Comparison of ENCODE assay signal across 11 mouse cellular contexts in the genomic region with DNA sequence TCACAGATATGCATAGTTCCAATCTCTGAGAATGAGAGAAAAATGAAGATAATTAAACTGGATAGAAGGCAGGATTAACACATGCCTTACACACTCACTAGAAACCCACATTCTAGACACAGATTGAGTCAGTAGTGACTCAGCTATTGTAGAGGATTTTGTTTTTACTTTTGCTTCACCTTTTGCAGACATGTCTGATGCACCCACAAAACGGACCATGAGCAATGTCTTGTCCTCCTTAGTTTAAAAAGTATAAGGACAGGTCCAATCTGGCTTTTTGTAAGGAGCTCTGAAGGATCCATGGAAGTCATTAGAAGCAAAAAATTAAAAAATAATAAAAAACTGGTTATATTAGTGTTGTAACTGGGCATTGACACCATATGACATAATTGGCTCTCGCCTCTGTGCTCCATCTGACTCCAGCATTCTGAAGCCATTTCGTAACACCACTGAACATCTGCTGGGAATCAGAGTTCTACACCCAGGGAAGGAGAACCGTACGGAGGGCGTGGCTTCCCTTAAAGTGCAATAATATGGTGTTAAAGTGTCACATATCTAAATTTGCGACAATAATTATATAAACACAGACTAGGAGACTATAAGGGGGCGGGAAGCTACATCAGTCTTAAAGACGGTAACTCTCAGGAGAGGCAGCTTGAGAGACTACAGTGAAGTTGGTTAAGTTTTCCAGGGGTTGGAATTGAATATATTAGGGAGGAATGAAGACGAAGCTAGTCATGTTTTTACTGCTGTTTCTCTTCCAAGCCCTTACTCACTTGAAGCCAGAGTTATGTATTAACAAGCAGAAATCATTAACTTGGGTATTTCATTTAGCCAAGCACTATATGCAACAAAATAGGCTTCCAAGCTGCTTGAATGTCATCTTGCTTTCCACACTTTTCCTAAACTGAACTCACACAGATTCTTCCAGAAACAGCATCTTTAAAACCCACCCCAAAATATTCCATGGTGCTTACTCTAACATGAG.
A peak's percentile ranks its signal among the peaks of the same experiment; 100 is the strongest.
DNase-seq lines count a peak whose midpoint lies in the region; ATAC-seq and TF ChIP-seq lines count a peak whose summit lies in the region.
"Had no signal": no experiment of that assay in that cellular context is flagged by ENCODE, and none has a peak within 500 bp of the region (broad histone marks: within the 10 kb centered on the region; RNA-seq: fewer than 3 reads in every experiment).

No protein-coding gene starts in this region.

- H3K9me3 ChIP-seq in lung, embryonic 16.5 days (ENCODE audit: control insufficient read depth, low read length), result no peaks in the 10 kb centered on the region
- H3K9me3 ChIP-seq: midbrain, embryonic 12.5 days; stomach, embryonic 15.5 days had no signal

- peak overlapping the region; percentile 86 for H3K27ac ChIP-seq in kidney, adult 2 months (ENCODE audit: insufficient read depth, low read depth, low read length)
- no peak overlapping the region; the same call in 1 of the 2 replicates for H3K27ac ChIP-seq in lung, embryonic 16.5 days (ENCODE audit: low read length)
- H3K27ac ChIP-seq: midbrain, embryonic 12.5 days; stomach, embryonic 15.5 days had no signal

- no peak for TF ChIP-seq CTCF in kidney, adult 2 months (conservative IDR thresholded peaks at IDR 0.05; ENCODE audit: insufficient read depth, insufficient read length, low read depth, low read length)

- no peaks in the 10 kb centered on the region for H3K27me3 ChIP-seq in kidney, adult 2 months (replicated peaks; ENCODE audit: control insufficient read depth, insufficient read depth, low read length)
- no peaks in the 10 kb centered on the region for H3K27me3 ChIP-seq in lung, embryonic 16.5 days (ENCODE audit: control insufficient read depth, insufficient read depth, low read depth, low read length)
- H3K27me3 ChIP-seq: CH12.LX; midbrain, embryonic 12.5 days; stomach, embryonic 15.5 days had no signal

- peak; percentile 64 for DNase-seq in gastrocnemius, adult 18-20 months (ENCODE audit: low spot score)
- no peak for DNase-seq in gastrocnemius, postnatal 10 days
- peak; percentile 95 for DNase-seq in adipocyte (ENCODE audit: low spot score)
- DNase-seq in kidney, adult 2 months, result peak; percentile 68
- no peak for DNase-seq in thymus, postnatal 14 days
- no peak for DNase-seq in retina, embryonic 14.5 days (ENCODE audit: low spot score)

- ATAC-seq in lung, embryonic 16.5 days (ENCODE audit: low read depth), result peak; percentile 89
- ATAC-seq in activated CD4-positive, CD25-positive, alpha-beta regulatory T cell, adult 4 months, result no peak

- H3K4me2 ChIP-seq in lung, embryonic 16.5 days (ENCODE audit: low read depth, low read length), result no peak overlapping the region
- H3K4me2 ChIP-seq: midbrain, embryonic 12.5 days; stomach, embryonic 15.5 days had no signal

- no peak overlapping the region for H3K4me3 ChIP-seq in kidney, adult 2 months (ENCODE audit: insufficient read depth, low read depth, low read length)
- no peak overlapping the region for H3K4me3 ChIP-seq in lung, embryonic 16.5 days (ENCODE audit: low read length)
- H3K4me3 ChIP-seq: midbrain, embryonic 12.5 days; stomach, embryonic 15.5 days had no signal

- H3K36me3 ChIP-seq in kidney, adult 2 months (ENCODE audit: control insufficient read depth, insufficient read depth, low read length), result no peaks in the 10 kb centered on the region
- H3K36me3 ChIP-seq in lung, embryonic 16.5 days (ENCODE audit: control insufficient read depth, insufficient read depth, low read length), result no peaks in the 10 kb centered on the region
- H3K36me3 ChIP-seq: midbrain, embryonic 12.5 days; stomach, embryonic 15.5 days had no signal

- TF ChIP-seq POLR2A in kidney, adult 2 months (IDR thresholded peaks at IDR 0.05; ENCODE audit: low read depth, low read length), result no peak

- H3K4me1 ChIP-seq in kidney, adult 2 months (ENCODE audit: control insufficient read depth, insufficient read depth, low read length), result 0 out of 2 replicates have a peak, but pooled peaks cover 4% of the 10 kb centered on the region
- H3K4me1 ChIP-seq in lung, embryonic 16.5 days (replicated peaks; ENCODE audit: control insufficient read depth, insufficient read depth, low read length), result no peaks in the 10 kb centered on the region; the same call in 1 of the 2 replicates
- H3K4me1 ChIP-seq: midbrain, embryonic 12.5 days; stomach, embryonic 15.5 days had no signal

- WGBS in kidney, adult 2 months, result 40% methylated on average over 10 of the region's 10 CpGs
- 45% methylated on average over 10 of the region's 10 CpGs for WGBS in lung, embryonic 16.5 days

- no peak overlapping the region for H3K9ac ChIP-seq in lung, embryonic 16.5 days (ENCODE audit: low read length)
- H3K9ac ChIP-seq: midbrain, embryonic 12.5 days; stomach, embryonic 15.5 days had no signal

Comparison
In these comparisons a context has a peak if more than half of its experiments do, and no peak if none do; other contexts are left out.
1. DNase-seq: peak in gastrocnemius, adult 18-20 months (single experiment), adipocyte (single experiment) and kidney, adult 2 months (single experiment); none in gastrocnemius, postnatal 10 days (single experiment), thymus, postnatal 14 days (single experiment) and retina, embryonic 14.5 days (single experiment).